Mouse (Mus musculus): ENCODE measurements around the gene Mlh3. TPM values are rescaled to one million over a fixed set of nuclear protein-coding genes. Genes with fewer than 3 reads are reported as not detected.

Gene Mlh3
- polyA plus RNA-seq, 1 experiment from 2014 or later, result 9.5 TPM

- WGBS, result 90% methylated on average over 7 of the region's 7 CpGs
Observed at GRCm38 (mm10) chr12:85257008-85257639, 13.3 kb downstream of the Mlh3 start.

GRCm38 (mm10) chr12:85256074-85256751, 14.2 kb downstream of the Mlh3 start:
- no peaks in the 10 kb centered on the region for H3K9me3 ChIP-seq
- no peaks in the 10 kb centered on the region for H3K4me1 ChIP-seq
- ATAC-seq (replicated peaks), result no peak
- H3K27ac ChIP-seq, result no peak overlapping the region
- no peak overlapping the region for H3K9ac ChIP-seq
- no peaks in the 10 kb centered on the region for H3K27me3 ChIP-seq (replicated peaks)
- H3K4me2 ChIP-seq, result no peak overlapping the region
- WGBS, result 80% methylated on average over 7 of the region's 7 CpGs
- H3K4me3 ChIP-seq, result no peak overlapping the region
- H3K36me3 ChIP-seq (replicated peaks), result no peaks in the 10 kb centered on the region

More at GRCm38 (mm10) chr12:85257008-85257639, 13.3 kb downstream of the Mlh3 start:
- ATAC-seq (replicated peaks), result no peak
- Histone ChIP-seq H3K4me3 (no peak overlapping the region), H3K27ac (no peak overlapping the region), H3K36me3 (replicated peaks) (no peaks in the 10 kb centered on the region), H3K4me1 (no peaks in the 10 kb centered on the region), H3K4me2 (no peak overlapping the region), H3K9me3 (no peaks in the 10 kb centered on the region), H3K27me3 (replicated peaks) (no peaks in the 10 kb centered on the region), H3K9ac (no peak overlapping the region)

- Histone ChIP-seq H3K36me3 (replicated peaks) (no peaks in the 10 kb centered on the region), H3K27ac (no peak overlapping the region), H3K9ac (no peak overlapping the region), H3K4me3 (no peak overlapping the region), H3K4me1 (no peaks in the 10 kb centered on the region), H3K4me2 (no peak overlapping the region), H3K27me3 (replicated peaks) (no peaks in the 10 kb centered on the region), H3K9me3 (no peaks in the 10 kb centered on the region)
- ATAC-seq (replicated peaks), result no peak
- 84% methylated on average over 3 of the region's 3 CpGs for WGBS
Observed at GRCm38 (mm10) chr12:85252083-85252482, 18.3 kb downstream of the Mlh3 start.

GRCm38 (mm10) chr12:85237553-85237952, 32.8 kb downstream of the Mlh3 start:
- Histone ChIP-seq H3K9ac (no peak overlapping the region), H3K27me3 (replicated peaks) (no peaks in the 10 kb centered on the region), H3K4me2 (no peak overlapping the region), H3K27ac (no peak overlapping the region), H3K4me3 (no peak overlapping the region), H3K9me3 (no peaks in the 10 kb centered on the region), H3K36me3 (replicated peaks) (0 out of 2 replicates have a peak, but pooled peaks cover 5% of the 10 kb centered on the region), H3K4me1 (0 out of 2 replicates have a peak, but pooled peaks cover 3% of the 10 kb centered on the region)
- no peak for ATAC-seq (replicated peaks)
- 96% methylated on average over 5 of the region's 5 CpGs for WGBS

- 64% methylated on average over 21 of the region's 21 CpGs for WGBS
- no peak overlapping the region for H3K4me3 ChIP-seq
- H3K27me3 ChIP-seq (replicated peaks), result no peaks in the 10 kb centered on the region
- H3K4me2 ChIP-seq, result no peak overlapping the region
- no peaks in the 10 kb centered on the region for H3K9me3 ChIP-seq
- no peak overlapping the region for H3K9ac ChIP-seq
- peak overlapping the region; percentile 53; the same call in 1 of the 2 replicates for H3K27ac ChIP-seq
- 0 out of 2 replicates have a peak, but pooled peaks cover 3% of the 10 kb centered on the region for H3K4me1 ChIP-seq
- ATAC-seq (replicated peaks), result no peak
- 0 out of 2 replicates have a peak, but pooled peaks cover 5% of the 10 kb centered on the region for H3K36me3 ChIP-seq (replicated peaks)
Observed at GRCm38 (mm10) chr12:85233376-85234358, 36.7 kb downstream of the Mlh3 start.

DNA sequence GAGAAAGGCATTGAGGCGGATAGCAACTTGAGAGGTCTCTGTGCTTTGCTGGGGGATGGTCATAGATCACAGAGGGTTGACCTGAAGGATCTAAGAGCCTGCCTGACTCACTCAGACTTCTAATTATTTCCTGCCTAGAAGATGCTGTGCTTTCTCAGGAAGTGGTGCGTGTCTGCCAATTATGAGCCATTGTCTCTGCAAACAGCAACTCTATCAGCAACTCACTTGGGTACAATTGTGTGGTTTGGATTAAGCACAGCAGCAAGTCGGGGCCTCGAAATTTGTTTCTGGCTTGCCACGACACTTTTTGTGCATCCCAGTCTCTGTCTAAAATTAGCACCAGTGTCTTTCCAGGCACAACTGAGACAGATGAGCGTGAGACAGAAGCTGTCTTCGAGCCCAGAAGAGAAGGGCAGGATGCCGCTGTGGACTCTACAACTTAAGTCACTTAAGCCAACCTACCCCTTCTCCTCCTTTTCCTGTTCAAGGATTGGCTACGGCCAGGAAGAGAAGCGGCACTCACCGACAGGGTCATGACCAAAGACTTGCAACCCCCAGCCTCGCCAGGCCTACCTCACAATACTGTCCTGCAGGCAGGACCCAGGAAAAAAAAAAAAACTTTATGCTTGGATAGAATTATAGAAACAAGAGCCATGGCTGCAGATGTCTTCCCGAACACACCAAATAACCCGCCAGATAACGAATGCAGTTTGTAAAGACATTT, 42.4 kb downstream of the Mlh3 start:
- H3K4me3 ChIP-seq, result no peak overlapping the region
- ATAC-seq (replicated peaks), result no peak
- H3K36me3 ChIP-seq (replicated peaks), result peaks cover 30% of the 10 kb centered on the region
- H3K4me1 ChIP-seq, result no peaks in the 10 kb centered on the region
- H3K27ac ChIP-seq, result no peak overlapping the region
- no peaks in the 10 kb centered on the region for H3K27me3 ChIP-seq (replicated peaks)
- H3K4me2 ChIP-seq, result no peak overlapping the region
- H3K9me3 ChIP-seq, result no peaks in the 10 kb centered on the region
- 74% methylated on average over 15 of the region's 15 CpGs for WGBS
- no peak overlapping the region for H3K9ac ChIP-seq

DNA sequence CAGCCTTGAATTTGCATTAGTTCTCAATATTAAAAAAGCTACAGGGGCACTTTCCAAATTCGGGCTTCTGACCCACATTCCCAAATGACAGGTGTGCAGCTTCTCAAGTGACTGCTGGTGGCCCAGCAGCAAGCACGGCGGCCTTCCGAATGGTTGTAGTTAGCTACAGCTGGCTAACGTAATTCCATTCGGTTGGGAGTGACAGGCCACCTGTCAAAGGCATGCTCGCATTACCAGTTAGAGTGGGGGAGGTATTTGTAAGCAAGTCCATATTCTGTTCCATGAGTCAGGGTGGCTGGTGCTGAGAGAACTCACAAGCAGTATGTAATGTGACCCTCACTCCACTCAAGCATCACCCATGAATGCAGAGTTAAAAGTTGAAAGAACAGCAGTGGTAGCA, 43.2 kb downstream of the Mlh3 start:
- no peak overlapping the region for H3K4me2 ChIP-seq
- ATAC-seq (replicated peaks), result no peak

GRCm38 (mm10) chr12:85219905-85220290, 50.5 kb downstream of the Mlh3 start:
- Histone ChIP-seq H3K4me2 (peak overlapping the region; percentile 97), H3K9ac (peak overlapping the region; percentile 62), H3K9me3 (no peaks in the 10 kb centered on the region), H3K36me3 (replicated peaks) (peaks cover 22% of the 10 kb centered on the region), H3K4me1 (peaks cover 23% of the 10 kb centered on the region), H3K27ac (peak overlapping the region; percentile 84), H3K27me3 (replicated peaks) (no peaks in the 10 kb centered on the region), H3K4me3 (peak overlapping the region; percentile 76)
- ATAC-seq (replicated peaks), result 0 out of 2 replicates have a peak, but pooled peaks have one; percentile 7
- WGBS, result 3% methylated on average over 12 of the region's 12 CpGs

More for the DNA sequence above, 43.2 kb downstream of the Mlh3 start:
- H3K4me3 ChIP-seq, result no peak overlapping the region
- H3K27me3 ChIP-seq (replicated peaks), result no peaks in the 10 kb centered on the region
- H3K36me3 ChIP-seq (replicated peaks), result peaks cover 36% of the 10 kb centered on the region
- no peaks in the 10 kb centered on the region for H3K9me3 ChIP-seq
- 82% methylated on average over 7 of the region's 7 CpGs for WGBS
- H3K4me1 ChIP-seq, result no peaks in the 10 kb centered on the region
- no peak overlapping the region for H3K9ac ChIP-seq
- no peak overlapping the region for H3K27ac ChIP-seq

DNA sequence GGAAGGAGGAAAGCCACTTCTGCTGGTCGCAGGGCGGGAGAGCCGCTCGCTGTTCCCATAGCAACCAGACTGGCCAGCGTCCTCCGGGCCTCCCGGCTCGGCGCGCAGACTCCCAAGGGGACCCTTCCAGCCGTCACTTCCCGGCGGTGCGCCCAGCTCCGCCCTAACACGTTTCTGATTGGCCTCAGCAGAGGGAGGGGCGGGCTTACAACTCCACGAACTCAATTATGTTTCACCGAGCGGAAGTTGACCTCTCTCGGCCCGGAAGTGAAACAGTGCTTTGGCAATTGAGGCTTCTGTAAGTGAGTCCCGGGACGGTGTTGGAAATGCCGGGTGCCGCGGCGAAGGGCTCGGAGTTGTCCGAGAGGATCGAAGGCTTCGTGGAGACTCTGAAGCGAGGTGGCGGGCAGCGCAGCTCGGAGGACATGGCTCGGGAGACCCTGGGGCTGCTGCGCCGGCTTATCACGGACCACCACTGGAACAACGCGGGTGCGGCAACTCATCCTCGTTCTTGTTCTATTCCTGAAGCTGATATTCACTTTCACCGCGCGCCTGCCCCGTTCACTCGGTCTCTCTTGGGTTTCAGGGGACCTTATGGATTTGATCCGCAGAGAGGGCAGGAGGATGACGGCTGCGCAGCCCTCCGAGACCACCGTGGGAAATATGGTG, 51.0 kb downstream of the Mlh3 start, which contains the start of gene Eif2b2:
TSS of gene Eif2b2 (plus strand) at position 246 of the 669 bp plus-strand sequence.
- WGBS, result 0% methylated on average over 54 of the region's 54 CpGs
- peak within 1 kb of the TSS; percentile 62 for H3K9ac ChIP-seq
- no peaks in the 10 kb centered on the region for H3K27me3 ChIP-seq (replicated peaks)

DNA sequence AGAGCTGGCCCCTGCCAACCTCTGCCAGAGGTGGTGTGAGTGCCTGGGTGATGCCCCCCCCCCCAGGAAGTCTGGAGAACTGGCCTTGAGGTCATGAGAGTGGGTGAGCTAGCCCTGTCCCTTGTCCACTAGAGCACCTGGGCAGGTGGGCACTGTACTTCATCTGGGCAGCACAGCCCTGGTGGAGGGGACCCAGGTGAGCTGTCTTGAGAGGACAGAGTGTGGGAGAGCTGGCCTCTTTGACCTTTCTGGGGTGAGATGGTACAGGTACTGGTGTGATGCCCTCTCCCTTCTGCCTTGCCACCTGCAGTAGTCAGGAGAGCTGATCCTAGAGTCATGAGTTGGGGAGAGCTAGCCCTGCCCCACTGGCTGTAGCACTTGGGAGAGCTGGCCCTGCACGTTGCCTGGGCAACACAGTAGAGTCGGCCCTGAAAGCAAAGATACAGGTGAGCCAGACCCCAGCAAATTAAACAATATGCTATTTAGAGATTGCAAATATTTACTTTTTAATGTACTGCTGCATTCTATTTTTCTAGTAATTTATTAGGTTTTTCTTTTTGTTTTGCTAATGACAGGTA, 52.6 kb downstream of the Mlh3 start:
- Histone ChIP-seq H3K9me3 (no peaks in the 10 kb centered on the region), H3K27me3 (replicated peaks) (no peaks in the 10 kb centered on the region), H3K9ac (no peak overlapping the region; the same call in 1 of the 2 replicates), H3K36me3 (replicated peaks) (peaks cover 4% of the 10 kb centered on the region; the same call in 1 of the 2 replicates), H3K4me1 (peaks cover 23% of the 10 kb centered on the region), H3K27ac (no peak overlapping the region), H3K4me3 (no peak overlapping the region), H3K4me2 (no peak overlapping the region)
- 72% methylated on average over 2 of the region's 2 CpGs for WGBS
- ATAC-seq (replicated peaks), result no peak

More for the DNA sequence above, 51.0 kb downstream of the Mlh3 start, which contains the start of gene Eif2b2:
- Histone ChIP-seq H3K27ac (peak within 1 kb of the TSS; percentile 84), H3K4me3 (peak within 1 kb of the TSS; percentile 76), H3K4me1 (peaks cover 23% of the 10 kb centered on the region), H3K9me3 (no peaks in the 10 kb centered on the region), H3K4me2 (peak within 1 kb of the TSS; percentile 97), H3K36me3 (replicated peaks) (peaks cover 17% of the 10 kb centered on the region)
- peak; percentile 100 for ATAC-seq (replicated peaks)

DNA sequence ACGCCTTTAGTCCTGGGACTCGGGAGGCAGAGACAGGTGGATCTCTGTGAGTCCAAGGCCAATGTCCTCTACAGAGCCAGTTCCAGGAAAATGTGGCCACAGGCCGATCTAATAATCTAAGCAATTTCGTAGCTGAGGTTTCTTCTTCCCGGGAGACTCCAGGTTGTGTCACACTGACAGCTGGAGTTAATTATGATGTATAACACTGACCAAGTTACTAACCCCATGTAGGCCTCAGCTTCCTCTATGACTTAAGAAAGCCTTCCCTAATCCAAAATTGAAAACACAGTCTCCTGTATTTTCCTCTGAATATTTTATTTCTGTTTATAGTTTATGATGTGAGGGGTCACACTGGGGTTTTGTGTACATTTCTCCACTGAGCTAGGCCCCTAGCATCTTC, 55.4 kb downstream of the Mlh3 start:
- Histone ChIP-seq H3K27ac (no peak overlapping the region), H3K4me3 (no peak overlapping the region), H3K4me2 (no peak overlapping the region), H3K36me3 (replicated peaks) (no peaks in the 10 kb centered on the region), H3K4me1 (peaks cover 9% of the 10 kb centered on the region), H3K9ac (no peak overlapping the region), H3K27me3 (replicated peaks) (no peaks in the 10 kb centered on the region), H3K9me3 (no peaks in the 10 kb centered on the region)
- ATAC-seq (replicated peaks), result no peak
- 84% methylated on average over 5 of the region's 5 CpGs for WGBS
